Mouse (Mus musculus) hindbrain, embryonic 13.5 days (tissue): ENCODE results near the gene Defb19. TPM values are rescaled to one million over a fixed set of nuclear protein-coding genes. Genes with fewer than 3 reads are reported as not detected.

Experiments
- polyA plus RNA-seq: library from polyadenylated mRNA; unstranded; fragments of >200 nt; fragmentation: Nextera tagmentation; extraction: Ambion mirVana; gene quantifications from 2 replicates; pipeline ENCODE4 v1.2.1, GENCODE M21; 2015

Defb19 gene
- polyA plus RNA-seq, 1 experiment from 2014 or later, result not detected

Other genes with a start within 250 kb of the Defb19 start
- 97.5 and 98.9 TPM in 2 replicates for gene Rbck1, start 247.7 kb downstream of the Defb19 start, polyA plus RNA-seq
- 0.97 and 1.5 TPM in 2 replicates for gene Trib3, start 236.3 kb downstream of the Defb19 start, polyA plus RNA-seq
- 28.1 and 34.2 TPM in 2 replicates for gene Nrsn2, start 203.7 kb downstream of the Defb19 start, polyA plus RNA-seq
- gene Sox12, start 182.2 kb downstream of the Defb19 start, polyA plus RNA-seq, result 16.4 and 16.9 TPM in 2 replicates
- 20.1 and 21.5 TPM in 2 replicates for gene Zcchc3, start 165.3 kb downstream of the Defb19 start, polyA plus RNA-seq
- 1.9 and 3.9 TPM in 2 replicates for gene 6820408C15Rik, start 164.7 kb downstream of the Defb19 start, polyA plus RNA-seq
- gene Defb23, start 115.7 kb downstream of the Defb19 start, polyA plus RNA-seq, result not detected in 2 replicates
- not detected in 2 replicates for gene Defb20, start 103.2 kb downstream of the Defb19 start, polyA plus RNA-seq
- gene Defb22, start 90.2 kb downstream of the Defb19 start, polyA plus RNA-seq, result not detected in 2 replicates
- not detected in 2 replicates for gene Defb26, start 68.6 kb downstream of the Defb19 start, polyA plus RNA-seq
- gene Defb28, start 62.1 kb downstream of the Defb19 start, polyA plus RNA-seq, result not detected in 2 replicates
- gene Defb29, start 40.2 kb downstream of the Defb19 start, polyA plus RNA-seq, result not detected in 2 replicates
- gene Gm17416, start 11.0 kb downstream of the Defb19 start, polyA plus RNA-seq, result not detected in 2 replicates
- gene Defb21, start 7.6 kb downstream of the Defb19 start, polyA plus RNA-seq, result not detected in 2 replicates
- not detected in 2 replicates for gene Defb45, start 19.1 kb upstream of the Defb19 start, polyA plus RNA-seq
- gene Defb36, start 24.0 kb upstream of the Defb19 start, polyA plus RNA-seq, result not detected in 2 replicates
- not detected in 2 replicates for gene Defb25, start 42.7 kb upstream of the Defb19 start, polyA plus RNA-seq
- 0.30 and 0.57 TPM in 2 replicates for gene Rem1, start 46.6 kb upstream of the Defb19 start, polyA plus RNA-seq
- 168 and 169 TPM in 2 replicates for gene H13, start 89.1 kb upstream of the Defb19 start, polyA plus RNA-seq
- gene Mcts2, start 106.7 kb upstream of the Defb19 start, polyA plus RNA-seq, result 39.4 and 47.2 TPM in 2 replicates
- 68.7 and 87.0 TPM in 2 replicates for gene Id1, start 155.9 kb upstream of the Defb19 start, polyA plus RNA-seq
- gene Cox4i2, start 173.9 kb upstream of the Defb19 start, polyA plus RNA-seq, result 4.6 and 5.4 TPM in 2 replicates